8 mouse cellular contexts compared by ENCODE assay signal in genomic region chr5:149375074-149375888, GRCm38 (mm10). TPM values are rescaled to one million over a fixed set of nuclear protein-coding genes. Genes with fewer than 3 reads are reported as not detected.
A peak's percentile ranks its signal among the peaks of the same experiment; 100 is the strongest.
DNase-seq lines count a peak whose midpoint lies in the region; ATAC-seq and TF ChIP-seq lines count a peak whose summit lies in the region.

No protein-coding gene starts in this region.

- H3K27ac ChIP-seq in layer of hippocampus, adult 2 months, result peak overlapping the region; percentile 52; the same call in 1 of the 2 replicates
- peak overlapping the region; percentile 70 for H3K27ac ChIP-seq in embryonic facial prominence, embryonic 10.5 days (replicated peaks)
- no peak overlapping the region for H3K27ac ChIP-seq in hindbrain, embryonic 11.5 days (ENCODE audit: low read depth, low read length)
- peak overlapping the region; percentile 75 for H3K27ac ChIP-seq in midbrain, embryonic 16.5 days (ENCODE audit: low read length)
- no peak overlapping the region for H3K27ac ChIP-seq in lung, postnatal 0 days (ENCODE audit: low read length)

- peaks cover 76% of the 10 kb centered on the region for H3K4me1 ChIP-seq in embryonic facial prominence, embryonic 10.5 days
- H3K4me1 ChIP-seq in hindbrain, embryonic 11.5 days (replicated peaks; ENCODE audit: control insufficient read depth, insufficient read depth, low read length), result peaks cover 7% of the 10 kb centered on the region; the same call in 1 of the 2 replicates
- H3K4me1 ChIP-seq in midbrain, embryonic 16.5 days (ENCODE audit: control insufficient read depth, insufficient read depth, low read length), result peaks cover 27% of the 10 kb centered on the region
- no peaks in the 10 kb centered on the region for H3K4me1 ChIP-seq in lung, postnatal 0 days (ENCODE audit: insufficient read depth, low read depth, low read length)

- H3K9me3 ChIP-seq in embryonic facial prominence, embryonic 10.5 days, result no peaks in the 10 kb centered on the region
- H3K9me3 ChIP-seq in hindbrain, embryonic 11.5 days (ENCODE audit: control insufficient read depth, low read length), result no peaks in the 10 kb centered on the region
- H3K9me3 ChIP-seq in midbrain, embryonic 16.5 days (replicated peaks; ENCODE audit: control insufficient read depth, low read length, poor library complexity, severe bottlenecking), result no peaks in the 10 kb centered on the region
- no peaks in the 10 kb centered on the region for H3K9me3 ChIP-seq in lung, postnatal 0 days (ENCODE audit: low read length)

- H3K4me3 ChIP-seq in layer of hippocampus, adult 2 months, result peak overlapping the region; percentile 17; the same call in 1 of the 2 replicates
- peak overlapping the region; percentile 21; the same call in 1 of the 2 replicates for H3K4me3 ChIP-seq in embryonic facial prominence, embryonic 10.5 days
- H3K4me3 ChIP-seq in hindbrain, embryonic 11.5 days (ENCODE audit: low read depth, low read length), result no peak overlapping the region
- H3K4me3 ChIP-seq in midbrain, embryonic 16.5 days (ENCODE audit: low read depth, low read length), result no peak overlapping the region
- H3K4me3 ChIP-seq in lung, postnatal 0 days (ENCODE audit: low read depth, low read length), result no peak overlapping the region

- DNase-seq in layer of hippocampus, adult 2 months (ENCODE audit: low spot score in 2 of 2), result no peak
- no peak for DNase-seq in layer of hippocampus, postnatal 10 days (ENCODE audit: low spot score in 2 of 2)
- no peak for DNase-seq in embryonic facial prominence, embryonic 10.5 days (ENCODE audit: low spot score)
- peak; percentile 19 for DNase-seq in hindbrain, embryonic 11.5 days (ENCODE audit: low spot score)
- DNase-seq in cerebellum, postnatal 4 days (ENCODE audit: low spot score in 2 of 2), result no peak
- no peak for DNase-seq in adrenal gland, adult 2 months
- DNase-seq in lung, postnatal 0 days (ENCODE audit: low spot score), result no peak

- H3K9ac ChIP-seq in hindbrain, embryonic 11.5 days (ENCODE audit: low read depth, low read length), result peak overlapping the region; percentile 17; the same call in 1 of the 2 replicates
- peak overlapping the region; percentile 46; the same call in 1 of the 2 replicates for H3K9ac ChIP-seq in midbrain, embryonic 16.5 days (ENCODE audit: low read depth, low read length)
- no peak overlapping the region for H3K9ac ChIP-seq in lung, postnatal 0 days (replicated peaks; ENCODE audit: low read depth)

- no peak for TF ChIP-seq EP300 in lung, postnatal 0 days (IDR thresholded peaks at IDR 0.05)

- H3K36me3 ChIP-seq in embryonic facial prominence, embryonic 10.5 days (replicated peaks), result no peaks in the 10 kb centered on the region
- H3K36me3 ChIP-seq in hindbrain, embryonic 11.5 days (ENCODE audit: control insufficient read depth, insufficient read depth, low read length), result no peaks in the 10 kb centered on the region
- no peaks in the 10 kb centered on the region for H3K36me3 ChIP-seq in midbrain, embryonic 16.5 days (ENCODE audit: control insufficient read depth, insufficient read depth, low read length)
- no peaks in the 10 kb centered on the region for H3K36me3 ChIP-seq in lung, postnatal 0 days (ENCODE audit: insufficient read depth, low read length)

- no peak for TF ChIP-seq CTCF in layer of hippocampus, adult 2 months (conservative IDR thresholded peaks at IDR 0.05)
- no peak for TF ChIP-seq CTCF in lung, postnatal 0 days (IDR thresholded peaks at IDR 0.05)

- no peak; the same call in 1 of the 2 replicates for ATAC-seq in hindbrain, embryonic 11.5 days (ENCODE audit: low FRiP score)
- ATAC-seq in midbrain, embryonic 16.5 days, result no peak
- no peak for ATAC-seq in lung, postnatal 0 days

- 43% methylated on average over 14 of the region's 14 CpGs for WGBS in embryonic facial prominence, embryonic 10.5 days
- WGBS in hindbrain, embryonic 11.5 days, result 46% methylated on average over 14 of the region's 14 CpGs
- WGBS in midbrain, embryonic 16.5 days, result 34% methylated on average over 14 of the region's 14 CpGs
- WGBS in lung, postnatal 0 days, result 39% methylated on average over 14 of the region's 14 CpGs

- no peak overlapping the region for H3K4me2 ChIP-seq in hindbrain, embryonic 11.5 days (replicated peaks; ENCODE audit: low read depth, low read length)
- H3K4me2 ChIP-seq in midbrain, embryonic 16.5 days (ENCODE audit: low read length), result peak overlapping the region; percentile 37
- H3K4me2 ChIP-seq in lung, postnatal 0 days (replicated peaks; ENCODE audit: low read depth, low read length), result no peak overlapping the region

- H3K27me3 ChIP-seq in embryonic facial prominence, embryonic 10.5 days (replicated peaks; ENCODE audit: low read depth, poor library complexity, severe bottlenecking), result 0 out of 2 replicates have a peak, but pooled peaks cover 13% of the 10 kb centered on the region
- H3K27me3 ChIP-seq in hindbrain, embryonic 11.5 days (ENCODE audit: control insufficient read depth, insufficient read depth, low read length), result no peaks in the 10 kb centered on the region
- no peaks in the 10 kb centered on the region for H3K27me3 ChIP-seq in midbrain, embryonic 16.5 days (ENCODE audit: control insufficient read depth, insufficient read depth, low read depth, low read length)
- no peaks in the 10 kb centered on the region for H3K27me3 ChIP-seq in lung, postnatal 0 days (replicated peaks; ENCODE audit: insufficient read depth, low read length)

RNA-seq across cellular contexts. Expression of gene Medag, which starts 36.3 kb away (rescaled TPM):
- total RNA-seq in layer of hippocampus, adult 2 months (2021), result 1 to 10 TPM; 3.9 to 4.0 TPM
- 1 to 10 TPM in 1 of 2 experiments, under 1 TPM in 1; 0.78 to 1.3 TPM for total RNA-seq in layer of hippocampus, postnatal 10 days (2021)
- polyA plus RNA-seq in embryonic facial prominence, embryonic 10.5 days (2016; fragmentation: Nextera tagmentation; extraction: Ambion mirVana), result 0.17 and 0.38 TPM in 2 replicates
- 0.25 and 0.80 TPM in 2 replicates for polyA plus RNA-seq in hindbrain, embryonic 11.5 days (2014; fragmentation: Nextera tagmentation; extraction: Ambion mirVana)
- 2.0 and 2.8 TPM in 2 replicates for polyA plus RNA-seq in midbrain, embryonic 16.5 days (2015; fragmentation: Nextera tagmentation; extraction: Ambion mirVana)
- total RNA-seq in adrenal gland, adult 2 months (2021), result 1 to 10 TPM; 3.4 to 8.8 TPM
- polyA plus RNA-seq in adrenal gland, adult 2 months (2012; rRNA removed), result 4.1 and 4.6 TPM in 2 replicates
- polyA plus RNA-seq in lung, postnatal 0 days (2015; fragmentation: Nextera tagmentation; extraction: Ambion mirVana), result 2.0 and 2.3 TPM in 2 replicates

Comparison
In these comparisons a context has a peak if more than half of its experiments do, and no peak if none do; other contexts are left out.
1. H3K27ac ChIP-seq: peak in layer of hippocampus, adult 2 months (single experiment), embryonic facial prominence, embryonic 10.5 days (single experiment) and midbrain, embryonic 16.5 days (single experiment); none in hindbrain, embryonic 11.5 days (single experiment) and lung, postnatal 0 days (single experiment).
2. H3K4me3 ChIP-seq: peak in layer of hippocampus, adult 2 months (single experiment) and embryonic facial prominence, embryonic 10.5 days (single experiment); none in hindbrain, embryonic 11.5 days (single experiment), midbrain, embryonic 16.5 days (single experiment) and lung, postnatal 0 days (single experiment).